Mouse (Mus musculus) midbrain, embryonic 14.5 days (tissue): ENCODE measurements around the gene Eif4a1. TPM values are rescaled to one million over a fixed set of nuclear protein-coding genes. Genes with fewer than 3 reads are reported as not detected.
A peak's percentile ranks its signal among the peaks of the same experiment; 100 is the strongest.

Experiments
- ATAC-seq: fragments of 200-750 bp; cut with Nextera tagmentation; 2 replicates; pipeline ENCODE4 v1.8.0; 2017; ENCODE audit warnings: moderate number of reproducible peaks, moderate library complexity; ENCODE audit not compliant: low FRiP score, low TSS enrichment
- DNase-seq: peaks from one replicate; pipeline ENCODE4 v3.0.0-alpha.2; 2015
- H3K27ac ChIP-seq: fragments of 300-500 bp; sonication (generic); replicated peaks from 2 replicates; pipeline ENCODE4 v1.5.1; 2014; ENCODE audit warnings: mild to moderate bottlenecking, low read depth, low read length, moderate library complexity
- H3K27me3 ChIP-seq: fragments of 300-500 bp; sonication (generic); 2 replicates; pipeline ENCODE4 v1.6.1; 2014; ENCODE audit warnings: low read length, control low read depth, mixed read lengths; ENCODE audit not compliant: control insufficient read depth, insufficient read depth
- H3K36me3 ChIP-seq: fragments of 300-500 bp; sonication (generic); 2 replicates; pipeline ENCODE4 v1.6.1; 2014; ENCODE audit warnings: low read length, control low read depth; ENCODE audit not compliant: control insufficient read depth, insufficient read depth
- H3K4me1 ChIP-seq: fragments of 300-500 bp; sonication (generic); 2 replicates; pipeline ENCODE4 v1.6.1; 2014; ENCODE audit warnings: mild to moderate bottlenecking, antibody characterized with exemption, low read length, control low read depth; ENCODE audit not compliant: control insufficient read depth, insufficient read depth
- H3K4me2 ChIP-seq: fragments of 300-500 bp; sonication (generic); 2 replicates; pipeline ENCODE4 v1.6.1; 2014; ENCODE audit warnings: mild to moderate bottlenecking, low read length, moderate library complexity
- H3K4me3 ChIP-seq: fragments of 300-500 bp; sonication (generic); replicated peaks from 2 replicates; pipeline ENCODE4 v1.5.1; 2014; ENCODE audit warnings: low read depth, low read length
- H3K9ac ChIP-seq: fragments of 300-500 bp; sonication (generic); replicated peaks from 2 replicates; pipeline ENCODE4 v1.6.1; 2014; ENCODE audit warnings: mild to moderate bottlenecking, low read length, moderate library complexity
- H3K9me3 ChIP-seq: fragments of 300-500 bp; sonication (generic); 2 replicates; pipeline ENCODE4 v1.6.1; 2016; ENCODE audit warnings: low read length, control low read depth, mixed read lengths; ENCODE audit not compliant: control insufficient read depth
- WGBS: fragments of 180-500 bp; shearing (Covaris S2); extraction: QIAGEN DNeasy Blood & Tissue Kit; methylation state at CpG from one replicate; pipeline ENCODE4 v1.1.7; 2014; 5-methylcytosine and 5-hydroxymethylcytosine counted together
- polyA plus RNA-seq: library from polyadenylated mRNA; unstranded; fragments of >200 nt; fragmentation: Nextera tagmentation; extraction: Ambion mirVana; gene quantifications from 2 replicates; pipeline ENCODE4 v1.2.1, GENCODE M21; 2014

Eif4a1 gene
- 707 and 863 TPM in 2 replicates for polyA plus RNA-seq

- Histone ChIP-seq H3K4me3 (peak within 1 kb of the TSS; percentile 100), H3K27me3 (no peaks in the 10 kb centered on the region), H3K4me2 (peak within 1 kb of the TSS; percentile 98), H3K9me3 (no peaks in the 10 kb centered on the region), H3K9ac (peak within 1 kb of the TSS; percentile 99), H3K27ac (peak within 1 kb of the TSS; percentile 96), H3K4me1 (peaks cover 16% of the 10 kb centered on the region), H3K36me3 (peaks cover 77% of the 10 kb centered on the region)
- peak; percentile 100 for DNase-seq
- under 1% methylated on average over 36 of the region's 36 CpGs for WGBS
- ATAC-seq, result peak; percentile 97
Observed at GRCm38 (mm10) chr11:69672211-69672706, at the start of gene Eif4a1. Eif4a1 (minus strand) TSS chr11:69672423.

GRCm38 (mm10) chr11:69720852-69721251, 48.6 kb upstream of the Eif4a1 start:
- DNase-seq, result no peak
- ATAC-seq, result no peak
- H3K4me3 ChIP-seq, result no peak overlapping the region
- no peaks in the 10 kb centered on the region for H3K27me3 ChIP-seq
- H3K27ac ChIP-seq, result no peak overlapping the region
- no peaks in the 10 kb centered on the region for H3K4me1 ChIP-seq
- no peak overlapping the region for H3K9ac ChIP-seq
- no peaks in the 10 kb centered on the region for H3K36me3 ChIP-seq
- no peaks in the 10 kb centered on the region for H3K9me3 ChIP-seq
- H3K4me2 ChIP-seq, result no peak overlapping the region
- WGBS, result 84% methylated on average over 6 of the region's 6 CpGs

GRCm38 (mm10) chr11:69719423-69719822, 47.2 kb upstream of the Eif4a1 start:
- Histone ChIP-seq H3K27me3 (no peaks in the 10 kb centered on the region), H3K9me3 (no peaks in the 10 kb centered on the region), H3K9ac (no peak overlapping the region), H3K27ac (no peak overlapping the region), H3K4me2 (no peak overlapping the region), H3K36me3 (no peaks in the 10 kb centered on the region), H3K4me1 (no peaks in the 10 kb centered on the region), H3K4me3 (no peak overlapping the region)
- DNase-seq (no peak), ATAC-seq (no peak)
- 73% methylated on average over 6 of the region's 6 CpGs for WGBS

GRCm38 (mm10) chr11:69718661-69719060, 46.4 kb upstream of the Eif4a1 start:
- Histone ChIP-seq H3K9ac (no peak overlapping the region), H3K4me3 (no peak overlapping the region), H3K4me2 (no peak overlapping the region), H3K27me3 (no peaks in the 10 kb centered on the region), H3K4me1 (no peaks in the 10 kb centered on the region), H3K9me3 (no peaks in the 10 kb centered on the region), H3K27ac (no peak overlapping the region), H3K36me3 (no peaks in the 10 kb centered on the region)
- ATAC-seq (no peak), DNase-seq (no peak)
- 34% methylated on average over 15 of the region's 15 CpGs for WGBS

GRCm38 (mm10) chr11:69716953-69717352, 44.7 kb upstream of the Eif4a1 start:
- H3K4me2 ChIP-seq, result no peak overlapping the region
- WGBS, result 60% methylated on average over 4 of the region's 4 CpGs

GRCm38 (mm10) chr11:69715929-69716328, 43.7 kb upstream of the Eif4a1 start:
- H3K27me3 ChIP-seq, result no peaks in the 10 kb centered on the region
- no peak overlapping the region for H3K27ac ChIP-seq
- H3K36me3 ChIP-seq, result no peaks in the 10 kb centered on the region
- H3K4me2 ChIP-seq, result no peak overlapping the region
- DNase-seq (no peak), ATAC-seq (no peak)
- no peaks in the 10 kb centered on the region for H3K4me1 ChIP-seq
- H3K9me3 ChIP-seq, result no peaks in the 10 kb centered on the region
- H3K9ac ChIP-seq, result no peak overlapping the region
- WGBS, result 19% methylated on average over 5 of the region's 5 CpGs
- no peak overlapping the region for H3K4me3 ChIP-seq

More at GRCm38 (mm10) chr11:69716953-69717352, 44.7 kb upstream of the Eif4a1 start:
- no peaks in the 10 kb centered on the region for H3K4me1 ChIP-seq
- no peaks in the 10 kb centered on the region for H3K9me3 ChIP-seq
- no peaks in the 10 kb centered on the region for H3K27me3 ChIP-seq
- ATAC-seq (no peak), DNase-seq (no peak)
- H3K36me3 ChIP-seq, result no peaks in the 10 kb centered on the region
- no peak overlapping the region for H3K27ac ChIP-seq
- no peak overlapping the region for H3K4me3 ChIP-seq
- no peak overlapping the region for H3K9ac ChIP-seq

GRCm38 (mm10) chr11:69715482-69715881, 43.3 kb upstream of the Eif4a1 start:
- H3K4me2 ChIP-seq, result no peak overlapping the region
- no peak for DNase-seq
- no peak overlapping the region for H3K9ac ChIP-seq
- H3K4me3 ChIP-seq, result no peak overlapping the region
- H3K27ac ChIP-seq, result no peak overlapping the region
- no peaks in the 10 kb centered on the region for H3K4me1 ChIP-seq
- no peak for ATAC-seq
- no peaks in the 10 kb centered on the region for H3K36me3 ChIP-seq
- WGBS, result 59% methylated on average over 9 of the region's 9 CpGs
- H3K27me3 ChIP-seq, result no peaks in the 10 kb centered on the region
- no peaks in the 10 kb centered on the region for H3K9me3 ChIP-seq

- WGBS, result 68% methylated on average over 18 of the region's 18 CpGs
- H3K9me3 ChIP-seq, result no peaks in the 10 kb centered on the region
- DNase-seq (no peak), ATAC-seq (no peak)
- H3K4me2 ChIP-seq, result no peak overlapping the region
- no peaks in the 10 kb centered on the region for H3K36me3 ChIP-seq
- no peaks in the 10 kb centered on the region for H3K4me1 ChIP-seq
- no peak overlapping the region for H3K27ac ChIP-seq
- H3K27me3 ChIP-seq, result no peaks in the 10 kb centered on the region
- H3K9ac ChIP-seq, result no peak overlapping the region
- H3K4me3 ChIP-seq, result no peak overlapping the region
Observed at GRCm38 (mm10) chr11:69714636-69715329, 42.6 kb upstream of the Eif4a1 start.
